Mouse (Mus musculus): ENCODE measurements at regions not wholly inside any gene's neighbourhood (a gene's known extent, or its start where the extent isn't known, plus 50 kb on each side); places are given as distances from the start of the nearest gene placed in this dataset.

DNA sequence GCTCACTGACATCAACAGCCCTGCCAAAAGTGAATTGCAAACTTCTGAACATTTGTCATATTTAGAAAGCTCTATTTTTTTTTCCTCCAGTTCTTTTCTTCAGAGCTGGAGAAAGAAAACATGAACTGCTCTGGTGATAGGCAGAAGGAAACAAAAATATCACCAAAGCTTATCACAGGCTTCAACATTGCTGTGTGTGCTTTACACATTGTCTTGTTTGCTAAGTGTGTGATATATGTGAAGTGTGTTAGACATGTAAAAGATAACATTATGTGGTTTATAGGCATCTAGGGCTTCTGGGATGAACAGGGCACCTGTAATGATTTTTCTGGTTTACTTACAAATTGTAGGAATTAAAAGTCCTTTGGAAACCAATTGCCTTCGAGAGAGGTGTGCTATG is 229.8 kb upstream of the Nrip1 start:
- WGBS, result 74% methylated on average over 1 of the region's 1 CpGs
- Histone ChIP-seq H3K27ac (ENCODE audit: insufficient read depth, low read length) (no peak overlapping the region), H3K4me3 (replicated peaks; ENCODE audit: insufficient read depth, low read depth, low read length) (no peak overlapping the region), H3K4me1 (ENCODE audit: control insufficient read depth, insufficient read depth, low read length) (no peaks in the 10 kb centered on the region), H3K27me3 (ENCODE audit: control insufficient read depth, insufficient read depth, low read length) (no peaks in the 10 kb centered on the region)
- DNase-seq, result no peak
- TF ChIP-seq CTCF (IDR thresholded peaks at IDR 0.05; ENCODE audit: borderline replicate concordance, insufficient read depth, low read depth, low read length) (no peak), POLR2A (IDR thresholded peaks at IDR 0.05; ENCODE audit: borderline replicate concordance, insufficient read depth, low read length) (no peak)

DNA sequence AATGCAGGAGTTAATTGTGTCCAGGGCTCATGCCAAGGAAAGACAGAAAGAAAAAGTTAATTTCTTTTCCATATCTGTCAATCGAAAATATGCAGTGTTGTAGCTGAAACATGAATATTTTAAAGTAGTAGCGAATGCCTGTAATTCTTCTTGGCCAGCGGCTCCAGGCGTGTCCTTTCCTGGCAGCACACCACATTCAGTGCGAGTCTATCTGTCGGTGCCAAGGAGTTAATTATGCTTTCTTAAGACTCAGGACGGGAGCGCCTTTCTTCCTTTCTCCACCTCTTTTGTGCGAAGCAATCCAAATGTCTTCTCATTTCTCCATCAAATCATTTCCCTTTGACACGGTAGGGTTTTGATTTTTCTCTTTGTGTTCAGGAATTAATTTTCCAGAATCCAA is 226.5 kb upstream of the Nrip1 start:
- Histone ChIP-seq H3K4me1 (ENCODE audit: control insufficient read depth, insufficient read depth, low read length) (no peaks in the 10 kb centered on the region), H3K4me3 (replicated peaks; ENCODE audit: insufficient read depth, low read depth, low read length) (no peak overlapping the region), H3K27me3 (ENCODE audit: control insufficient read depth, insufficient read depth, low read length) (no peaks in the 10 kb centered on the region), H3K27ac (ENCODE audit: insufficient read depth, low read length) (no peak overlapping the region)
- no peak for DNase-seq
- 6% methylated on average over 10 of the region's 10 CpGs for WGBS
- TF ChIP-seq CTCF (IDR thresholded peaks at IDR 0.05; ENCODE audit: borderline replicate concordance, insufficient read depth, low read depth, low read length), result no peak
- TF ChIP-seq POLR2A (IDR thresholded peaks at IDR 0.05; ENCODE audit: borderline replicate concordance, insufficient read depth, low read length), result no peak

DNA sequence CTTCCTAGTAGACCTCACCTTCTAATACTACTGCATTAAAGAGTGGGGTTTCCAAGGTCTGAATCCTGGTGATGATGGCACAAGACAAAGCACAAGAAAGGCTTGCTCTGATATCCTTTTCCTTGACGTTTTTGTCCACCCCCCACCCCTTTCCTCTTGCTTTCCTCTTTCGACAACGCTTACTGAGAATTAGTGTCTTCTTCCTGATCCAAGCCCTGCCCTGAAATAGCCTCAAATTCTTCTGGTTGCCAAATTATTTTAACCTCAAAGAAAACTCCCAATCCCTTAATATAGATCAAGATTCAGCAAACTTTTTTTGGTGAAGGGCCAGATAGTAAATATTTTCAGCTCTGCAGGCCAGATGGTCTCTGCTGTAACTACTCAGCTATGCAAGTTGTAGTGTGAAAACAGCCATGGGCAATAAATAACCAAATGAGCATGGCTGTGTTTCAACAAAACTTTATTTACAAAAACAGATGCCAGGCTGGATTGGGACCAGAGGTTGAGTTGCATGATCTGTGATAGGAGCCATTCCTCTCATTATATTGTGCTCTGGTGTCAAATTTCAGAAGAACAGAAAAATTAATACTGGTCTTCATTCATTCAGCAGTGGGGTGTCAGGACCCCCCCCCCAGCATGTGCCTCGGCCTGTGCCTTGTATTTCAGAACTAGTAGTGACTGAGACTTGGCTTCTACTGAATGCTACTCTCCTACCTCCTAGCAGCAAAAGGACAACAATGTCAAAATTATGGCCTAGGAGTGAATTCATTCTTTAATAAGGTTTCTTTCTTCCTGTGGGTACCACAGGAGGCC is 218.5 kb upstream of the Nrip1 start:
- no peak for DNase-seq
- H3K27ac ChIP-seq (ENCODE audit: insufficient read depth, low read length), result no peak overlapping the region
- H3K4me3 ChIP-seq (replicated peaks; ENCODE audit: insufficient read depth, low read depth, low read length), result no peak overlapping the region
- TF ChIP-seq POLR2A (IDR thresholded peaks at IDR 0.05; ENCODE audit: borderline replicate concordance, insufficient read depth, low read length) (no peak), CTCF (IDR thresholded peaks at IDR 0.05; ENCODE audit: borderline replicate concordance, insufficient read depth, low read depth, low read length) (no peak)
- no peaks in the 10 kb centered on the region for H3K4me1 ChIP-seq (ENCODE audit: control insufficient read depth, insufficient read depth, low read length)
- H3K27me3 ChIP-seq (ENCODE audit: control insufficient read depth, insufficient read depth, low read length), result no peaks in the 10 kb centered on the region
- WGBS, result 36% methylated on average over 4 of the region's 4 CpGs

DNA sequence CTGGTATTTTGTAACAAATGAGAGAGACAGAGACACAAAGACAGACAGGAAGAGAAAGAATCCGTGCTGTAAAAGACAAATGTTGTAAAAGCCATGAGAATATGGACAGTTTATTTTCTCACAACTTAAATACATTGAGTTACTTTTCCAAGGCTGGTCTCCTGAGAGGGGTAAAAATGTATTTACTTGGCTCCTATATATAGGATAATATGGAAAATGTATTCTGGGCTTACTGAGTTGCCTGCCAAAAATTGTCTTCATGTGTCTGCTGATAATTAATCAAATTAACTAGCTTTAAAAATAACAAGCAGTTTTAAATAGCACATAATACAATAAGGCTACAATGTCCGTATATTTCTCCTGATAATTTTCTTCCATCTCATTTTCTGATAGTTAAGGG is 216.2 kb upstream of the Nrip1 start:
- 74% methylated on average over 2 of the region's 2 CpGs for WGBS

DNA sequence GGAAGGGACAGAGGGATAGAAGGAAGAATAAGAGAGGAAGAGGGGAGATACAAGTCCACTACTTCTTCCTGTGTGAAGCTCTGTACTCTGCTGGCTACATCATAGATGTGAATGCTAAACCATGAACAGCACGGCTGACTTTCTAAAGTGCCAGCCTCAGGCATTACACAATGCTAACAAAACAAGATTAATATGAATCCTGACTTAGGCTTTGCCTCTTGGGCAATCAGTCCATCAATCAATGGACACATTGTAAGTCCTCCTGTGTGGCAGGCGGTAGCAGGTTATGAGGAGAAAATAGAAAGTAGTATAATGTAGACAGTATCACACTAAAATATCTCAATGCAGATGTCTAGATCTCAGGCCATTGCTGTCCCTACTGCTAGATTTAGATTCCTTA is 203.6 kb upstream of the Nrip1 start:
- TF ChIP-seq CTCF (IDR thresholded peaks at IDR 0.05; ENCODE audit: borderline replicate concordance, insufficient read depth, low read depth, low read length) (no peak), POLR2A (IDR thresholded peaks at IDR 0.05; ENCODE audit: borderline replicate concordance, insufficient read depth, low read length) (no peak)
- Histone ChIP-seq H3K27ac (ENCODE audit: insufficient read depth, low read length) (no peak overlapping the region), H3K27me3 (ENCODE audit: control insufficient read depth, insufficient read depth, low read length) (no peaks in the 10 kb centered on the region), H3K4me3 (replicated peaks; ENCODE audit: insufficient read depth, low read depth, low read length) (no peak overlapping the region), H3K4me1 (ENCODE audit: control insufficient read depth, insufficient read depth, low read length) (no peaks in the 10 kb centered on the region)
- no peak for DNase-seq
- 96% methylated on average over 2 of the region's 2 CpGs for WGBS

More for the DNA sequence above, 216.2 kb upstream of the Nrip1 start:
- H3K4me3 ChIP-seq (replicated peaks; ENCODE audit: insufficient read depth, low read depth, low read length), result no peak overlapping the region
- H3K27me3 ChIP-seq (ENCODE audit: control insufficient read depth, insufficient read depth, low read length), result no peaks in the 10 kb centered on the region
- H3K27ac ChIP-seq (ENCODE audit: insufficient read depth, low read length), result no peak overlapping the region
- H3K4me1 ChIP-seq (ENCODE audit: control insufficient read depth, insufficient read depth, low read length), result no peaks in the 10 kb centered on the region
- DNase-seq, result no peak
- no peak for TF ChIP-seq CTCF (IDR thresholded peaks at IDR 0.05; ENCODE audit: borderline replicate concordance, insufficient read depth, low read depth, low read length)
- TF ChIP-seq POLR2A (IDR thresholded peaks at IDR 0.05; ENCODE audit: borderline replicate concordance, insufficient read depth, low read length), result no peak

DNA sequence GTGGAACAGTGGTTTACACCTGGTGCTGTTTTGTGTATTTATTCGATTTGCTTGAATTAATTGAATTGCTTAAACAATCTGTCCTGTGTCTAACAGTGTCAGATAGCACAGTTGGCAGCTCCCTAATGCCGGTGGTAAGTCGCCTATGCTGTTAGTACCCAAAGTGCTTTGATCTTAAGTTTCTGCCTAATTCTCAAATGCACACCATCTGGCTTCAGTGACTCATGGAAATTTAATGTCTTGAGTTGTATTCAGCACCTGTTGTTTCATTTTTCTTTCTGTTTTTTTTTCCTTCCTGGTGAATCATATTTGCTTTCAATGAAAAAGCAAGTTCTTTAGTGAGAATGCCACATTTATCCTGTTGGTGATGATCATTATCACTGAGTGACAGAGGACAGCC is 201.7 kb upstream of the Nrip1 start:
- no peak for DNase-seq
- WGBS, result 19% methylated on average over 3 of the region's 3 CpGs

DNA sequence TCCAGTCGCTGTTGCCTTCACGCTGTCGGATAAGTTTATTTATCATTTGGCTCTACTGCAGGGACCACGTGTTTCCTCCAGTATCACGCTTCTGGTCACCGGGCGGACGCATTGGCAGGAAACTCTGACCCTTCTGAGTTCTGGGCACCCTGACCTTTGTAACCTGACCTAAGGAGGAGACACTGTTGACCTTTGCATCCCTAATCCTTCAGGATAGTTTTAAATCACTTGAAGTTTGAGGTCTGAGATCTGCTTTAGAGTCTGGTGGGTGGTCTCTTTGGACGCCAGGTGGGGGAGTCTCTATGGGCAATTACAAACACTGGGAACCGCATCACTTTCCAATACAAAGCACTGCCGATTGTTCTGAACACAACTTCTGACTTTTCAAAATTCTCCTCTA is 192.6 kb upstream of the Nrip1 start:
- DNase-seq, result no peak
- no peak overlapping the region for H3K4me3 ChIP-seq (replicated peaks; ENCODE audit: insufficient read depth, low read depth, low read length)
- no peaks in the 10 kb centered on the region for H3K27me3 ChIP-seq (ENCODE audit: control insufficient read depth, insufficient read depth, low read length)
- no peak for TF ChIP-seq POLR2A (IDR thresholded peaks at IDR 0.05; ENCODE audit: borderline replicate concordance, insufficient read depth, low read length)
- no peak for TF ChIP-seq CTCF (IDR thresholded peaks at IDR 0.05; ENCODE audit: borderline replicate concordance, insufficient read depth, low read depth, low read length)
- 67% methylated on average over 11 of the region's 11 CpGs for WGBS
- no peak overlapping the region for H3K27ac ChIP-seq (ENCODE audit: insufficient read depth, low read length)
- H3K4me1 ChIP-seq (ENCODE audit: control insufficient read depth, insufficient read depth, low read length), result no peaks in the 10 kb centered on the region

More for the DNA sequence above, 201.7 kb upstream of the Nrip1 start:
- H3K4me3 ChIP-seq (replicated peaks; ENCODE audit: insufficient read depth, low read depth, low read length), result no peak overlapping the region
- no peaks in the 10 kb centered on the region for H3K27me3 ChIP-seq (ENCODE audit: control insufficient read depth, insufficient read depth, low read length)
- TF ChIP-seq POLR2A (IDR thresholded peaks at IDR 0.05; ENCODE audit: borderline replicate concordance, insufficient read depth, low read length) (no peak), CTCF (IDR thresholded peaks at IDR 0.05; ENCODE audit: borderline replicate concordance, insufficient read depth, low read depth, low read length) (no peak)
- no peaks in the 10 kb centered on the region for H3K4me1 ChIP-seq (ENCODE audit: control insufficient read depth, insufficient read depth, low read length)
- no peak overlapping the region for H3K27ac ChIP-seq (ENCODE audit: insufficient read depth, low read length)

DNA sequence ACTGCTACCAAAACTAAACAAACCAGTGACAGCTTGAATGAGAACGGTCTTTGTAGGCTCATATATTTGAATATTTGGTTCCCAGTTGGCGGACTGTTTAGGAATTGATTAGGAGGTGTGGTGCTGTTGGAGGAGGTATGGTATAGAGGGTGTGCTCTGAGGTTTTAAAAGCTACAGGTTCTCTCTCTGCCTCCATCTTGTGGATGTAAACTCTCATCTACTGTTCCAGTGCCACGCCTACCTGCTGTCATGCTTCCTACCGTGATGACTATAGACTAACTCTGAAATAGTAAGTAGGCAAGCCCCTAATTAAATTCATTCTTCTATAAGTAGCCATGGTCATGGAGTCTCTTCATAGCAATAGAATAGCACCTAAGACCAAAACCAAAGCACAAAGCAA is 181.2 kb upstream of the Nrip1 start:
- TF ChIP-seq POLR2A (IDR thresholded peaks at IDR 0.05; ENCODE audit: borderline replicate concordance, insufficient read depth, low read length), result no peak
- TF ChIP-seq CTCF (IDR thresholded peaks at IDR 0.05; ENCODE audit: borderline replicate concordance, insufficient read depth, low read depth, low read length), result no peak
- 89% methylated on average over 4 of the region's 4 CpGs for WGBS
- no peak for DNase-seq
- Histone ChIP-seq H3K27ac (ENCODE audit: insufficient read depth, low read length) (no peak overlapping the region), H3K27me3 (ENCODE audit: control insufficient read depth, insufficient read depth, low read length) (no peaks in the 10 kb centered on the region), H3K4me1 (ENCODE audit: control insufficient read depth, insufficient read depth, low read length) (no peaks in the 10 kb centered on the region), H3K4me3 (replicated peaks; ENCODE audit: insufficient read depth, low read depth, low read length) (no peak overlapping the region)

Data from cerebellum, adult 2 months (tissue).